In the genomic region with DNA sequence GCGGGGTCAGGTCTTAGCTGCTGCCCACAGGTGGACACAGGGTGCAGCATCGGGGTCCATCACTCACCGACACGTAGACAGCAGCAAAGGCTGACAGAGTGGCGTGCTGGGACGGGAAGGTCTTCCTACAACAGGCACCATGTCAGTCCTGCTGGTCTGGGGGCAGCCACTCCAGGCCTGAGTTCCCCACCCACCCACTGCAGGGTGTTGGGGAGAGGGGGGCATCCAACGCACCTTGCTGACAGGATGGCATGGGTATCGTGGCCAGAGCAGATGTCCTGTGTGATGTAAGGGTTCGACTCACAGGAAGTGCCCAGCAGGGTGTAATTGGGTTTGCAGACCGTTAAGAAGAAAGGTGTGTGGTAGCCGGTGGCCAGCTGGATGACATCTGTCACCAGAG, we compare ENCODE assay signal across 25 mouse cellular contexts. TPM values are rescaled to one million over a fixed set of nuclear protein-coding genes. Genes with fewer than 3 reads are reported as not detected.
DNase-seq lines count a peak whose midpoint lies in the region; ATAC-seq lines count a peak whose summit lies in the region.
"Had no signal": no experiment of that assay in that cellular context is flagged by ENCODE, and none has a peak within 500 bp of the region (broad histone marks: within the 10 kb centered on the region; RNA-seq: fewer than 3 reads in every experiment).

No protein-coding gene starts in this region.

- peak; percentile 50 for DNase-seq in cerebellum, adult 9-11 months
- no peak for DNase-seq in hindbrain, embryonic 10.5 days (ENCODE audit: low spot score)
- DNase-seq in hindbrain, embryonic 14.5 days (ENCODE audit: low spot score) = no peak
- DNase-seq in right cerebral cortex, postnatal 36 days (ENCODE audit: low spot score in 2 of 2) = no peak
- DNase-seq: adrenal gland, postnatal 25 days; forebrain, postnatal 0 days; gastrocnemius, postnatal 14 days; heart, adult 18-20 months; liver; lung, postnatal 4 days had no signal

- H3K4me1 ChIP-seq in hindbrain, embryonic 10.5 days (replicated peaks) = peaks cover 25% of the 10 kb centered on the region
- peaks cover 19% of the 10 kb centered on the region for H3K4me1 ChIP-seq in hindbrain, embryonic 14.5 days (replicated peaks; ENCODE audit: control insufficient read depth, insufficient read depth, low read length)
- H3K4me1 ChIP-seq in neural tube, embryonic 13.5 days (replicated peaks) = peaks cover 78% of the 10 kb centered on the region
- peaks cover 55% of the 10 kb centered on the region for H3K4me1 ChIP-seq in neural tube, embryonic 15.5 days

- no peak overlapping the region for H3K9ac ChIP-seq in hindbrain, embryonic 14.5 days
- peak overlapping the region; percentile 26; the same call in 1 of the 2 replicates for H3K9ac ChIP-seq in neural tube, embryonic 13.5 days
- no peak overlapping the region for H3K9ac ChIP-seq in neural tube, embryonic 15.5 days (replicated peaks)
- H3K9ac ChIP-seq: forebrain, postnatal 0 days; hindbrain, embryonic 15.5 days; liver, embryonic 15.5 days; midbrain, embryonic 15.5 days had no signal

- H3K4me3 ChIP-seq in hindbrain, embryonic 10.5 days = 0 out of 2 replicates have a peak overlapping the region, but pooled peaks have one; percentile 1
- H3K4me3 ChIP-seq in hindbrain, embryonic 14.5 days (replicated peaks; ENCODE audit: low read length) = no peak overlapping the region
- H3K4me3 ChIP-seq in neural tube, embryonic 13.5 days = no peak overlapping the region
- no peak overlapping the region for H3K4me3 ChIP-seq in neural tube, embryonic 15.5 days (replicated peaks)
- H3K4me3 ChIP-seq: heart, embryonic 12.5 days; hindbrain, embryonic 15.5 days; layer of hippocampus, adult 2 months; limb, embryonic 10.5 days; liver, embryonic 15.5 days; midbrain, embryonic 15.5 days had no signal

- no peak overlapping the region for H3K27ac ChIP-seq in hindbrain, embryonic 10.5 days
- H3K27ac ChIP-seq in hindbrain, embryonic 14.5 days = no peak overlapping the region
- H3K27ac ChIP-seq in neural tube, embryonic 13.5 days (replicated peaks) = no peak overlapping the region
- no peak overlapping the region; the same call in 1 of the 2 replicates for H3K27ac ChIP-seq in neural tube, embryonic 15.5 days (replicated peaks)
- H3K27ac ChIP-seq: hindbrain, embryonic 15.5 days; layer of hippocampus, adult 2 months; limb, embryonic 10.5 days; liver, embryonic 15.5 days; stomach, postnatal 0 days had no signal

- H3K4me2 ChIP-seq in hindbrain, embryonic 14.5 days (replicated peaks) = no peak overlapping the region
- H3K4me2 ChIP-seq in neural tube, embryonic 13.5 days = no peak overlapping the region
- no peak overlapping the region for H3K4me2 ChIP-seq in neural tube, embryonic 15.5 days
- H3K4me2 ChIP-seq: heart, embryonic 12.5 days; hindbrain, embryonic 15.5 days; liver, embryonic 15.5 days; midbrain, embryonic 15.5 days had no signal

- H3K9me3 ChIP-seq in hindbrain, embryonic 10.5 days = no peaks in the 10 kb centered on the region
- no peaks in the 10 kb centered on the region for H3K9me3 ChIP-seq in hindbrain, embryonic 14.5 days (ENCODE audit: control insufficient read depth, low read length)
- H3K9me3 ChIP-seq in neural tube, embryonic 13.5 days = no peaks in the 10 kb centered on the region
- H3K9me3 ChIP-seq in neural tube, embryonic 15.5 days (replicated peaks) = no peaks in the 10 kb centered on the region
- H3K9me3 ChIP-seq: heart, embryonic 12.5 days; hindbrain, embryonic 15.5 days; limb, embryonic 10.5 days; liver, embryonic 15.5 days; midbrain, embryonic 15.5 days had no signal

- no peaks in the 10 kb centered on the region for H3K27me3 ChIP-seq in hindbrain, embryonic 10.5 days (ENCODE audit: insufficient read depth, poor library complexity, severe bottlenecking)
- no peaks in the 10 kb centered on the region for H3K27me3 ChIP-seq in hindbrain, embryonic 14.5 days (ENCODE audit: control insufficient read depth, insufficient read depth, low read length)
- no peaks in the 10 kb centered on the region for H3K27me3 ChIP-seq in neural tube, embryonic 13.5 days
- H3K27me3 ChIP-seq in neural tube, embryonic 15.5 days (replicated peaks) = no peaks in the 10 kb centered on the region
- H3K27me3 ChIP-seq: heart, embryonic 12.5 days; hindbrain, embryonic 15.5 days; midbrain, embryonic 15.5 days had no signal

- ATAC-seq in cerebellum, adult (ENCODE audit: insufficient number of reproducible peaks, low FRiP score, low TSS enrichment) = no peak
- no peak for ATAC-seq in hindbrain, embryonic 14.5 days (ENCODE audit: low FRiP score)
- ATAC-seq in neural tube, embryonic 13.5 days (ENCODE audit: low read depth) = no peak
- no peak for ATAC-seq in neural tube, embryonic 15.5 days (ENCODE audit: low FRiP score)
- ATAC-seq: midbrain, embryonic 15.5 days had no signal

- H3K36me3 ChIP-seq in hindbrain, embryonic 10.5 days = peaks cover 92% of the 10 kb centered on the region
- H3K36me3 ChIP-seq in hindbrain, embryonic 14.5 days (replicated peaks; ENCODE audit: control insufficient read depth, insufficient read depth) = peaks cover 96% of the 10 kb centered on the region
- peaks cover 88% of the 10 kb centered on the region for H3K36me3 ChIP-seq in neural tube, embryonic 13.5 days
- peaks cover 64% of the 10 kb centered on the region for H3K36me3 ChIP-seq in neural tube, embryonic 15.5 days

- WGBS in hindbrain, embryonic 10.5 days = 87% methylated on average over 11 of the region's 11 CpGs
- 83% methylated on average over 11 of the region's 11 CpGs for WGBS in hindbrain, embryonic 14.5 days
- WGBS in neural tube, embryonic 13.5 days = 78% methylated on average over 11 of the region's 11 CpGs
- 71% methylated on average over 11 of the region's 11 CpGs for WGBS in neural tube, embryonic 15.5 days

RNA-seq across cellular contexts. Expression of a gene that starts 7.7 kb away (rescaled TPM):
- 10.0 and 15.1 TPM in 2 replicates for polyA plus RNA-seq in hindbrain, embryonic 10.5 days (2016; fragmentation: Nextera tagmentation; extraction: Ambion mirVana)
- 10.1 and 12.8 TPM in 2 replicates for polyA plus RNA-seq in hindbrain, embryonic 14.5 days (2014; fragmentation: Nextera tagmentation; extraction: Ambion mirVana)
- polyA plus RNA-seq in neural tube, embryonic 13.5 days (2015; fragmentation: Nextera tagmentation; extraction: Ambion mirVana) = 14.3 and 14.7 TPM in 2 replicates
- 9.0 and 9.5 TPM in 2 replicates for polyA plus RNA-seq in neural tube, embryonic 15.5 days (2015; fragmentation: Nextera tagmentation; extraction: Ambion mirVana)

RNA-seq across cellular contexts. Expression of a gene that starts 7.8 kb away (rescaled TPM):
- 122 and 205 TPM in 2 replicates for polyA plus RNA-seq in hindbrain, embryonic 10.5 days (2016; fragmentation: Nextera tagmentation; extraction: Ambion mirVana)
- 288 and 294 TPM in 2 replicates for polyA plus RNA-seq in hindbrain, embryonic 14.5 days (2014; fragmentation: Nextera tagmentation; extraction: Ambion mirVana)
- polyA plus RNA-seq in neural tube, embryonic 13.5 days (2015; fragmentation: Nextera tagmentation; extraction: Ambion mirVana) = 343 and 361 TPM in 2 replicates
- 316 and 385 TPM in 2 replicates for polyA plus RNA-seq in neural tube, embryonic 15.5 days (2015; fragmentation: Nextera tagmentation; extraction: Ambion mirVana)

RNA-seq across cellular contexts. Expression of a gene that starts 12.4 kb away (rescaled TPM):
- polyA plus RNA-seq in hindbrain, embryonic 10.5 days (2016; fragmentation: Nextera tagmentation; extraction: Ambion mirVana) = 288 and 338 TPM in 2 replicates
- polyA plus RNA-seq in hindbrain, embryonic 14.5 days (2014; fragmentation: Nextera tagmentation; extraction: Ambion mirVana) = 59.5 and 62.6 TPM in 2 replicates
- 87.9 and 114 TPM in 2 replicates for polyA plus RNA-seq in neural tube, embryonic 13.5 days (2015; fragmentation: Nextera tagmentation; extraction: Ambion mirVana)
- 55.8 and 121 TPM in 2 replicates for polyA plus RNA-seq in neural tube, embryonic 15.5 days (2015; fragmentation: Nextera tagmentation; extraction: Ambion mirVana)

RNA-seq across cellular contexts. Expression of a gene that starts 19.4 kb away (rescaled TPM):
- polyA plus RNA-seq in hindbrain, embryonic 10.5 days (2016; fragmentation: Nextera tagmentation; extraction: Ambion mirVana) = not detected in 2 replicates
- polyA plus RNA-seq in hindbrain, embryonic 14.5 days (2014; fragmentation: Nextera tagmentation; extraction: Ambion mirVana) = 0.47 TPM in 1 of 2 replicates, not detected in the other
- polyA plus RNA-seq in neural tube, embryonic 13.5 days (2015; fragmentation: Nextera tagmentation; extraction: Ambion mirVana) = 0.67 TPM in 1 of 2 replicates, not detected in the other
- 0.31 and 0.50 TPM in 2 replicates for polyA plus RNA-seq in neural tube, embryonic 15.5 days (2015; fragmentation: Nextera tagmentation; extraction: Ambion mirVana)
- polyA plus RNA-seq: forebrain, postnatal 0 days; hindbrain, embryonic 15.5 days; intestine, postnatal 0 days; kidney, embryonic 14.5 days; limb, embryonic 10.5 days; midbrain, embryonic 15.5 days; neural tube, embryonic 14.5 days had no signal

RNA-seq across cellular contexts. Expression of a gene that starts 24.1 kb away (rescaled TPM):
- not detected in 2 replicates for polyA plus RNA-seq in hindbrain, embryonic 10.5 days (2016; fragmentation: Nextera tagmentation; extraction: Ambion mirVana)
- not detected in 2 replicates for polyA plus RNA-seq in hindbrain, embryonic 14.5 days (2014; fragmentation: Nextera tagmentation; extraction: Ambion mirVana)
- not detected in 2 replicates for polyA plus RNA-seq in neural tube, embryonic 13.5 days (2015; fragmentation: Nextera tagmentation; extraction: Ambion mirVana)
- polyA plus RNA-seq in neural tube, embryonic 15.5 days (2015; fragmentation: Nextera tagmentation; extraction: Ambion mirVana) = not detected in 2 replicates
- polyA plus RNA-seq: embryonic facial prominence, embryonic 14.5 days; forebrain, postnatal 0 days; heart, embryonic 12.5 days; hindbrain, embryonic 15.5 days; intestine, postnatal 0 days; kidney, embryonic 14.5 days; limb, embryonic 10.5 days; liver, embryonic 15.5 days; lung, embryonic 16.5 days; midbrain, embryonic 15.5 days; neural tube, embryonic 14.5 days; stomach, postnatal 0 days had no signal
